Mouse (Mus musculus) adrenal gland, adult 2 months (tissue): ENCODE measurements at regions not wholly inside any gene's neighbourhood (a gene's known extent, or its start where the extent isn't known, plus 50 kb on each side); places are given as distances from the start of the nearest gene placed in this dataset.

ENCODE experiments used
- DNase-seq: peaks from one replicate; pipeline ENCODE4 v3.0.0; 2021

GRCm38 (mm10) chr13:44355771-44356221 is 373.5 kb upstream of the Jarid2 start:
- DNase-seq, result peak; percentile 50

GRCm38 (mm10) chr13:44356981-44357380 is 372.3 kb upstream of the Jarid2 start:
- no peak for DNase-seq

GRCm38 (mm10) chr13:44359344-44359743 is 369.9 kb upstream of the Jarid2 start:
- DNase-seq, result no peak

DNA sequence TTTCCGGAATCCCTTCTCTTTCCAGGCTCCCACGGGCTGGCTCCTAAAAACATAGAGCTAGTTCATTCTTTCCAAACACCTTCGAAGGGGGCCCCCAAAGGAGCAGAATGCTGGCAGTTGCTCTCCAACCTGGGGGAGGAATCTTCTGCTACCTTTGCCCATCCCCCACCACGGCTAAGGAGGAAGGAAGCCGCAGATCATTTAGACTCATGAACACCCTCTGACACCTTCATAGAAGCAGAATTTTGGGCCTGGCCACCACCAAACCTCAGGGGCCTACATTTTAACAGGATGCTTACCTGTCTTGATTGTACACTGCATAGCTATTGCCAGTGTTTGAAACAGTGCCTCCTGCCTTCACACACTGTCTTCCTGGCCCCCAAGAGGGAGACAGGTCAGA is 369.3 kb upstream of the Jarid2 start:
- no peak for DNase-seq

GRCm38 (mm10) chr13:44360725-44361290 is 368.5 kb upstream of the Jarid2 start:
- DNase-seq, result no peak

GRCm38 (mm10) chr13:44362293-44363005 is 366.8 kb upstream of the Jarid2 start:
- peak; percentile 16 for DNase-seq

DNA sequence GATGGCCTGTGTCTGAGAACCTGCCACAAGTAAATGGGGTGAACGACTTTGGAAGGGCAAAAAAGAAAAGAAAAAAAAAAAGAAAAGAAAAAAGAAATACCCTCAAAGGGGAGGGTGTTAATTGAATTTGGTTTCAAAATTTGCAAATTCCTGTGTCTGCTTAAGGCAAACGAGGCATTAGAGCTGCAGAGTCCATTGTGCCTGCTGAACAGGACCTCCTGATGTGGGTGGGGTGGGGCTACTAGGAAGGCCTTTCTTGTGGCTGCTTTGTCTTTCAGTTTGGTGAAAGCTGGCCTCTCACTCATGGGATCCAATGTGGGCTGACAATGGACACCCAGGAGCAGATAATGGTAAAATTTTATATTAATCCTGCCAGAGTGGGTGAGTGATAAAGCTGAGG is 366.3 kb upstream of the Jarid2 start:
- DNase-seq, result no peak

- DNase-seq, result no peak
Measured at GRCm38 (mm10) chr13:44369301-44369700, 360.0 kb upstream of the Jarid2 start.

DNA sequence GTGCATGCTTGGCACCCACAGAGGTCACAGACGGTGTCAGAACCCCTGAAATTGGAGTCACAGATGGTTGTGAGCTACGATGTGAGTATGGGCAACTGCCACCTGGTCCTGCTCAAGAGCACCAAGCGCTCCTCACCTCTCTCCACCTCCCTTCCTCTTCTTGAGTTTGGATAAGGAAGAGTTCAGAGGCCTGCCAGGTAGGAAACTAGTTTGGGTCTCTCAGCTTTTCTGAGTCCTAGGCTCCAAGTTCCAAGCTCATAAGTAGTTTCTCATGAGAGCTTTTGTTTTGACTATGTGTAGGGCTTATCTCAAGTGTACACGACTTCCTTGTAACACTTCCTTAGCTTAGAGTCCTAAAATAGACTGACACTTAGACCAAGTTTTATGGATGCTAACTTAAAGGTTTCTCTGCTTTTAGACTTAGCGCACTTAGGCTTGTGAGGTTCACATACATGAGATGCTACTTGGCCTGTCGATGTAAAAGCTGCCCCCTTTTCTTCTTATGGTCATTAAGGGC is 356.9 kb upstream of the Jarid2 start:
- no peak for DNase-seq

GRCm38 (mm10) chr13:44375476-44376159 is 353.7 kb upstream of the Jarid2 start:
- no peak for DNase-seq

GRCm38 (mm10) chr13:44376160-44376488 is 353.1 kb upstream of the Jarid2 start:
- no peak for DNase-seq

DNA sequence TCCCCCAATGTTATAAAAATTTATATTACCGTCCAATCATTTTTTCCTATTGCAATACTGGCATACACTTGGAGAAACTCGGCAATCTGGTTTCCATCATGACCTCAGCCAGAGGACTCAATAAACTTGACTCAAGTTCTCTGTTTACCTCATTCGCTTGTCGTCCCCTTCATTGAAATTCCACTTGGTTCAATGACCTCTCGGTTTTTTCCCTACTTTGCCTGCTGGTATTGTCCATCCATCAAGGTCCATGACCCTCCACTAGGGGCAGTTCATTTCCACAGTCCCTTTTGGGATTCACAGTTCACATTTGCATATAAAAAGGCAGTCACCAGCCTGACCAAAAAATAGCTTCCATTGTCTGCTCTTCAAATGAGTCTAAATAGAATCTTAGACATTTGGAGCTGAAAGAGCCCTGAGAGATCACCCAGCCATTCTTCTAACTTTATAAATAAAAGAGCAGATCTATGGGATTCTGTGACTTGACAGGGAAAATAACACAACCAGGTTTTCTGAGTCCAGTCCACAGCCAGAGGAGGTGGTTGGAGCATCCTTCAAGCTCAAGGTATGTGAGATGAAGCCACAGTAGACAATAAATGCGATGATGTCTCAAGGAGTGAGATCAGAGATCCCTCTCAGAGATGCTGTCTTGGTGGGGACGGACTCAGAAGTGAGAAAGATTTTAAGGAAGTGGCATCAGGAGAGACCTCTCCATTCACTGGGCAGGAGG is 347.4 kb upstream of the Jarid2 start:
- no peak for DNase-seq

- DNase-seq, result no peak
Measured at GRCm38 (mm10) chr13:44383322-44383721, 346.0 kb upstream of the Jarid2 start.

DNA sequence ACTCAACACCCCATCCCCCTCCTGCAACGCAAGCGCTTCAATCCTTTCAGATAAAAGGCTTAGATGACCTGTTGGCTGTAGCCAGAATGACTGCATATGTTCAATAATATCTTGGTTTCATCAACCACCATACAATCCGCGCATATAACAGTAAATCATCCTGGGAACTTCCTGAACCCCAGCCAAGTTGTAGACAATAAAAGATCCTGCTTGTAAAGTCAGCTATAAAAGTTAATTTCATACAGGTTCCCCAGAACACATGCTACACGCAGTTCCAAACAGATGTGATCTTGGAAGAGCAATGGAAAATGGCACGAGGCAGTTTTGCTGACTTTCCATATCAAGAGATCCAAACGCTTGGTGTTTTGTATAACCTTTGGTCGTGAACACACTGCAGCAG is 342.5 kb upstream of the Jarid2 start:
- no peak for DNase-seq

DNA sequence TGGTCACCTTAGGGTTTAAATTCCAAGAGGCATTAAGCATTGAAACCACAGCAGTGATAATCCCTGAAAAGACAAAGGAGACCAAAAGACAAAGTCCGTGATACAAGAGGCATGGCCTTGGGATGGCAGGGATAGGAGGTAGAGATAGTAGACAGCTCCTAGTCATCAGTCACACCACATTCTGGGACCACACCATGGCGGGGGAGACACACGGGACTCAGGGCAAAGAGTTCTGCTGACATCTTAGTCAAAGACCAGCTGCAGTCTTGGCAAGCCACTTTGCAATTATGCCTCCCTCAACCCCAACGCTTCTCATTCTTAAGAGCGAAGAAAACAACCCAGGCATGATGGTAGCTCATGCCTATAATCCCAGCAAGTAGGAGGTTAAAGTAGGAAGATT is 339.6 kb upstream of the Jarid2 start:
- DNase-seq, result no peak

DNA sequence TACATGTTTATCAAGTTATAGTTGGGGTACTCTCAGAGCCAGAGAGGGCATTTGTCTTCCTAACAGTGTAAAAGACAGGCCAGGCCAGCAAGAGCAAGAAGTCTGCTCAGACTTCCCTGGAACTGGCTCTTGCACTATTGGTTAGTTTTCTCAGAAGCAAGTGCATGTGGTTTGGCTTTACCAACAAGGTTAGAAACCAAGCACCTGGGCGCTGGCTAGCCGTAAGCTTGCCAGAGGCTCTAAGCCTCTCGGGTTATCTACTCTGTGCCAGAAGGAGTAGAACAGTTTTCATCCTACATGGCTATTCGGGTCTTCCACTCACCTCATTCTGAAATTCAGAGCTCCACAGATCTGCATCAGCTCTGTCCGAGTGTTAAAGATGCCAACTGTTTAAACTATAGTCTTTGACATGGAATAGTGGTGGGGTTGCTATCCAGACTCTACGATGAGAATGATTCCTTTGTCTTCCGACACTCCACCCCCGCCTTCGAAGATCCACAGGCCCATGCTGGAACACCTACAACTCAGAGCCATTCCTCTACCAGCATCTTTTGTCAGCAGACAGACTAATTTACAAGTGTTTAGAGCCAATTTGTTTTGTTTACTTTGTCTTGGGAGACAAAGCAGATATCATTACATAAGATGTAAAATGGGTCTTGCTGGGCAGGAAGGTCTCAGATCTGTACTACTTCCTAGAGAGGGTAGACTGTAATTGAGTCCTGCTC is 338.4 kb upstream of the Jarid2 start:
- DNase-seq, result no peak

DNA sequence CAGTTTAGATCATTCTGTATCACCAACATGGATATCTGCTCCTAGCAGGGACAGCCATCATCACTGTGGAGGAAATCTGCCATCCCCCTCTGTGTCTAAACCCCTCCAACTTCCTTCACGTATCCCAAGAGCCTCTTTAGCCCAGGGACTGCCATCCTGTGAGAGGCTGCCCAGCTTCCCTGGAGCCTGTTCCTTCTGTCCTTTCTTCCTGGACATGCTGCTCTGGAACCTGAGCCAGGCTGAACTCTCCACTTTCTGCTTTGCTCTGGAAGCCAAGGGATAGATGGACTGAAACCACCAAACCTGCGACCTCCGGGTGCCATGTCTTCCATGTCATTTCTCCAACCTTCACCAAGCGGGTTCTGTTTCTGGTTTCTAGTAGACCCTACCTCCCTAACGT is 335.3 kb upstream of the Jarid2 start:
- no peak for DNase-seq

- no peak for DNase-seq
Measured at GRCm38 (mm10) chr13:44398613-44399369, 330.5 kb upstream of the Jarid2 start.

DNA sequence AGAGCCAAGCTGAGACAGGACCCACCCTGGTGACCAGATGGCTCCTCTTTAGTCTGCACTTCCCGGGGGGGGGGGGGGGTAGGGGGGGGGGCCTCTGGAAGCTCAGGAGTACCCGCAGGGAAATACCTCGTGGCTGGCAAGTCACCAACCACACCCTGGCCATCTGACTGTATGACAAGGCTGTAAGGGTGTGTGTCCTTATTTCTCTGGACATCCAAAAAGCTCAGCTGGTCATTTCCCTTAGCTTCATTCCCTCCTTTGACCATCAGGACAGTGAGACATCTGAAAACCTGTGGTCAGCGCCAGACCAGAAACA is 329.9 kb upstream of the Jarid2 start:
- DNase-seq, result no peak

DNA sequence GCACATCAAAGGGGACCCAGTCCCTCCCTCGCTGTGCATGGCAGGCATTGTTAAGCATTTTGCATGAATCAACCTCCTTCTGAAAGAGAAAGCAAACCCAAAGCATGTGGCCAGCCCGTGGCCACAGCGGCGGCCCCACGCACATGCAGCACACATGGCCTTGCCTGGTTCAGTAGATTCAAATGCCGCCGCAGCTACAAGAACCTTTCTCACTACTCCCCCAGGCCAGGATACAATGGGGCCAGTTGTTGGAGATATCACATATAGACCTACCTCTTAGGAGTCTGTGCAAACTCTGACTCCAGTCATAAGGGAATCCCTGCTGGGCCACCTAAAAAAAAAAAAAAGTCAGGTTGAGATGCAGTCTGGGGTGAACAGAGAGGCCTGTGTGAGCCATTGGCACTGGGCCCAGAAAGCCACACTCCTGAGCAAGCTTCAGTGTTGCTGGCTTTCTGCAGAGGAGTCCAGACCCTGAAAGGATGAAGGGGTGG is 329.4 kb upstream of the Jarid2 start:
- no peak for DNase-seq

GRCm38 (mm10) chr13:44404010-44404575 is 325.2 kb upstream of the Jarid2 start:
- DNase-seq, result no peak
